In the genomic region with DNA sequence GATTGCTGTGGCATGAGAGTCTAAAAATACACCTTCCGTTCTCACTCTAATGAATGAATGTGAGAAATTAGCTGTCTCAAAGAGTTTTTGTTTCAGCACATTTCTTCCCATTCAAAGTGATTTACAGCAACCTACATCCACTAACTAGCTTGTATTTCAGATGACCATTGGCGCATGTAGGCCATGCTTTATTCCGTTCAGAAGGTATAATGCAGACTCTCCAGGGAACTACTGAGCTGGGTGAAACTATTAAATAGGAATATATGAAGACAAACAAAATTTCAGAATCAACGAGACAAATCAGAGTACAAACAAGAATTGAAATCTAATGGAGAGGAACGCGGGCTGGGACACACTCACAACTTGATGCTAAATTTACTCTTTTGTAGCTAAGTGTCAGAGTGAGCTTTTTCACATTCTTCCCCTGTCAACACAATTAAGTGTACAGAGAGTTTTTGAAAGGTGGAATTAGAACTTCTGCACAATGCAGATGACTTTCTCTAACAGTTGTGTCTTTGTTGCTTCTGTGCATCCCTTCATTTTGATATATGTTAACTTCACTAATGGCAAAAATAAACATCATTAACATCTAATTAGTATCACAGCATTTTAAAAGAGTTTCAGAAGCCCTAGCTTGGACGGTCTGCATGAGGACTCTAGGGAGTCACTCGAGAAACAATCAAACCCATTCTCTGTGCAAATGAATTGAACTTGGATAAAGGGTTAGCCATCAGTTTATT, we compare ENCODE assay signal across 22 mouse cellular contexts.
DNase-seq lines count a peak whose midpoint lies in the region; ATAC-seq lines count a peak whose summit lies in the region.
"Had no signal": no experiment of that assay in that cellular context is flagged by ENCODE, and none has a peak within 500 bp of the region (broad histone marks: within the 10 kb centered on the region; RNA-seq: fewer than 3 reads in every experiment).

No protein-coding gene starts in this region.

- ATAC-seq in forebrain, embryonic 14.5 days: peak; percentile 52; the same call in 1 of the 2 replicates
- no peak for ATAC-seq in forebrain, embryonic 15.5 days (replicated peaks)
- ATAC-seq in kidney, embryonic 14.5 days (ENCODE audit: low FRiP score, low TSS enrichment): peak; percentile 85
- ATAC-seq in neural tube, embryonic 12.5 days (ENCODE audit: low FRiP score, low read depth): 0 out of 2 replicates have a peak, but pooled peaks have one; percentile 70
- no peak for ATAC-seq in neural tube, embryonic 15.5 days (ENCODE audit: low FRiP score)
- ATAC-seq: intestine, postnatal 0 days; liver, postnatal 0 days; lung, postnatal 0 days; Patski had no signal

- WGBS in forebrain, embryonic 14.5 days: 11% methylated on average over 8 of the region's 8 CpGs
- WGBS in forebrain, embryonic 15.5 days: 15% methylated on average over 8 of the region's 8 CpGs
- WGBS in kidney, embryonic 14.5 days: 42% methylated on average over 8 of the region's 8 CpGs
- 35% methylated on average over 8 of the region's 8 CpGs for WGBS in neural tube, embryonic 12.5 days
- 28% methylated on average over 8 of the region's 8 CpGs for WGBS in neural tube, embryonic 15.5 days

- H3K4me1 ChIP-seq in forebrain, embryonic 14.5 days (ENCODE audit: control insufficient read depth, insufficient read depth, low read length): no peaks in the 10 kb centered on the region
- H3K4me1 ChIP-seq in forebrain, embryonic 15.5 days: no peaks in the 10 kb centered on the region
- H3K4me1 ChIP-seq in kidney, embryonic 14.5 days (ENCODE audit: control insufficient read depth, insufficient read depth, low read length): no peaks in the 10 kb centered on the region
- no peaks in the 10 kb centered on the region for H3K4me1 ChIP-seq in neural tube, embryonic 12.5 days
- no peaks in the 10 kb centered on the region for H3K4me1 ChIP-seq in neural tube, embryonic 15.5 days
- H3K4me1 ChIP-seq: embryonic facial prominence, embryonic 15.5 days; hindbrain, embryonic 12.5 days; limb, embryonic 12.5 days had no signal

- no peaks in the 10 kb centered on the region for H3K36me3 ChIP-seq in forebrain, embryonic 14.5 days (ENCODE audit: control insufficient read depth, insufficient read depth, low read length)
- H3K36me3 ChIP-seq in forebrain, embryonic 15.5 days: no peaks in the 10 kb centered on the region
- H3K36me3 ChIP-seq in kidney, embryonic 14.5 days (ENCODE audit: control insufficient read depth, insufficient read depth, low read length): no peaks in the 10 kb centered on the region
- H3K36me3 ChIP-seq in neural tube, embryonic 12.5 days: no peaks in the 10 kb centered on the region
- no peaks in the 10 kb centered on the region for H3K36me3 ChIP-seq in neural tube, embryonic 15.5 days
- H3K36me3 ChIP-seq: embryonic facial prominence, embryonic 15.5 days; hindbrain, embryonic 12.5 days; limb, embryonic 12.5 days had no signal

- H3K9me3 ChIP-seq in forebrain, embryonic 14.5 days (replicated peaks; ENCODE audit: control insufficient read depth, low read length): no peaks in the 10 kb centered on the region
- H3K9me3 ChIP-seq in forebrain, embryonic 15.5 days: no peaks in the 10 kb centered on the region
- H3K9me3 ChIP-seq in kidney, embryonic 14.5 days (ENCODE audit: control insufficient read depth, low read length): no peaks in the 10 kb centered on the region
- H3K9me3 ChIP-seq in neural tube, embryonic 12.5 days: no peaks in the 10 kb centered on the region
- no peaks in the 10 kb centered on the region for H3K9me3 ChIP-seq in neural tube, embryonic 15.5 days (replicated peaks)
- H3K9me3 ChIP-seq: embryonic facial prominence, embryonic 15.5 days; hindbrain, embryonic 12.5 days; limb, embryonic 12.5 days had no signal

- H3K4me3 ChIP-seq in forebrain, embryonic 14.5 days (ENCODE audit: low read depth, low read length): no peak overlapping the region
- H3K4me3 ChIP-seq in forebrain, embryonic 15.5 days: no peak overlapping the region
- no peak overlapping the region for H3K4me3 ChIP-seq in kidney, embryonic 14.5 days (ENCODE audit: low read length)
- H3K4me3 ChIP-seq in neural tube, embryonic 12.5 days: no peak overlapping the region
- no peak overlapping the region for H3K4me3 ChIP-seq in neural tube, embryonic 15.5 days (replicated peaks)
- H3K4me3 ChIP-seq: embryonic facial prominence, embryonic 15.5 days; hindbrain, embryonic 12.5 days; limb, embryonic 12.5 days had no signal

- no peak overlapping the region for H3K27ac ChIP-seq in forebrain, embryonic 14.5 days (ENCODE audit: low read depth, low read length)
- H3K27ac ChIP-seq in forebrain, embryonic 15.5 days (replicated peaks): no peak overlapping the region
- no peak overlapping the region for H3K27ac ChIP-seq in kidney, embryonic 14.5 days (ENCODE audit: low read depth, low read length)
- H3K27ac ChIP-seq in neural tube, embryonic 12.5 days: no peak overlapping the region
- no peak overlapping the region for H3K27ac ChIP-seq in neural tube, embryonic 15.5 days (replicated peaks)
- H3K27ac ChIP-seq: embryonic facial prominence, embryonic 15.5 days; hindbrain, embryonic 12.5 days; limb, embryonic 12.5 days; macrophage had no signal

- no peaks in the 10 kb centered on the region for H3K27me3 ChIP-seq in forebrain, embryonic 14.5 days (replicated peaks; ENCODE audit: control insufficient read depth, insufficient read depth, low read length)
- no peaks in the 10 kb centered on the region for H3K27me3 ChIP-seq in forebrain, embryonic 15.5 days
- H3K27me3 ChIP-seq in kidney, embryonic 14.5 days (ENCODE audit: control insufficient read depth, insufficient read depth, low read length): no peaks in the 10 kb centered on the region
- 0 out of 2 replicates have a peak, but pooled peaks cover 3% of the 10 kb centered on the region for H3K27me3 ChIP-seq in neural tube, embryonic 12.5 days (replicated peaks)
- H3K27me3 ChIP-seq in neural tube, embryonic 15.5 days (replicated peaks): no peaks in the 10 kb centered on the region
- H3K27me3 ChIP-seq: embryonic facial prominence, embryonic 15.5 days; hindbrain, embryonic 12.5 days; limb, embryonic 12.5 days had no signal

- H3K9ac ChIP-seq in forebrain, embryonic 14.5 days (ENCODE audit: low read length): no peak overlapping the region
- H3K9ac ChIP-seq in forebrain, embryonic 15.5 days (replicated peaks): no peak overlapping the region
- H3K9ac ChIP-seq in kidney, embryonic 14.5 days (ENCODE audit: low read depth, low read length): no peak overlapping the region
- no peak overlapping the region for H3K9ac ChIP-seq in neural tube, embryonic 12.5 days
- H3K9ac ChIP-seq in neural tube, embryonic 15.5 days (replicated peaks): no peak overlapping the region
- H3K9ac ChIP-seq: embryonic facial prominence, embryonic 15.5 days; hindbrain, embryonic 12.5 days; limb, embryonic 12.5 days; liver, postnatal 0 days had no signal

- peak; percentile 23 for DNase-seq in forebrain, embryonic 14.5 days (ENCODE audit: low spot score)
- DNase-seq in kidney, postnatal 25 days: no peak
- no peak for DNase-seq in ovary, postnatal 14 days (ENCODE audit: low spot score)
- DNase-seq: adrenal gland, postnatal 36 days; cerebellum, adult 11 months; cerebellum, adult 9-11 months; gastrocnemius, postnatal 10 days; heart, postnatal 10 days; kidney, postnatal 4 days; liver, postnatal 0 days had no signal

- H3K4me2 ChIP-seq in forebrain, embryonic 14.5 days (ENCODE audit: low read length): no peak overlapping the region
- H3K4me2 ChIP-seq in forebrain, embryonic 15.5 days (replicated peaks): no peak overlapping the region
- H3K4me2 ChIP-seq in kidney, embryonic 14.5 days (replicated peaks; ENCODE audit: low read depth, low read length): no peak overlapping the region
- no peak overlapping the region for H3K4me2 ChIP-seq in neural tube, embryonic 12.5 days (replicated peaks)
- H3K4me2 ChIP-seq in neural tube, embryonic 15.5 days: no peak overlapping the region
- H3K4me2 ChIP-seq: embryonic facial prominence, embryonic 15.5 days; hindbrain, embryonic 12.5 days; limb, embryonic 12.5 days; liver, embryonic 11.5 days had no signal

Comparison
In these comparisons a context has a peak if more than half of its experiments do, and no peak if none do; other contexts are left out.
1. ATAC-seq: peak in forebrain, embryonic 14.5 days (single experiment), kidney, embryonic 14.5 days (single experiment) and neural tube, embryonic 12.5 days (single experiment); none in forebrain, embryonic 15.5 days (single experiment) and neural tube, embryonic 15.5 days (single experiment).